Mouse (Mus musculus): ENCODE data around the gene AU021092. TPM values are rescaled to one million over a fixed set of nuclear protein-coding genes. Genes with fewer than 3 reads are reported as not detected.
A peak's percentile ranks its signal among the peaks of the same experiment; 100 is the strongest.

AU021092 gene
- polyA plus RNA-seq, 1 experiment from 2014 or later, result 3.0 TPM

DNA sequence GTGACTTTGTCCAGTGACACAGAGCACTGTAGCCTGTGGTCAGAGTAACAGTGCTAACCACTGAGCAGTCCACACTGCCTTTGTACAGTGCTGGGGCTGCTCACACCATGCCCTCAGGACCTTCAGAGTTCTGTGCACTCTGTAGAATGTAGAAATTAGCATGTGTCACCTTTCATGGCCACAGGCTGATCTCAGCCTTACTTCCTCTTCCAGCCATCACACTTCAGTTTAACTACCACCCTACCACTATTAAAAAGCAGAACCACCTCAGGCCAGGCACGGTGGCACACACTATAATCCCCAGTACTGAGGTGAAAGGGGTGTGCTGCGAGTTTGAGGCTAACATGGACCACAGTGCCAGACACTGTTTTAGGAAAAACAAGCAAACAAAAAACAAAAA, 11.7 kb downstream of the AU021092 start:
- no peaks in the 10 kb centered on the region for H3K4me1 ChIP-seq
- no peak overlapping the region for H3K4me2 ChIP-seq
- no peak overlapping the region for H3K27ac ChIP-seq (replicated peaks)
- ATAC-seq (ENCODE audit: extremely low read depth, insufficient number of reproducible peaks, low FRiP score, low TSS enrichment), result no peak
- H3K4me3 ChIP-seq, result no peak overlapping the region
- no peak overlapping the region for H3K9ac ChIP-seq
- H3K27me3 ChIP-seq (replicated peaks), result no peaks in the 10 kb centered on the region
- 68% methylated on average over 2 of the region's 2 CpGs for WGBS
- no peaks in the 10 kb centered on the region for H3K9me3 ChIP-seq
- no peaks in the 10 kb centered on the region for H3K36me3 ChIP-seq

DNA sequence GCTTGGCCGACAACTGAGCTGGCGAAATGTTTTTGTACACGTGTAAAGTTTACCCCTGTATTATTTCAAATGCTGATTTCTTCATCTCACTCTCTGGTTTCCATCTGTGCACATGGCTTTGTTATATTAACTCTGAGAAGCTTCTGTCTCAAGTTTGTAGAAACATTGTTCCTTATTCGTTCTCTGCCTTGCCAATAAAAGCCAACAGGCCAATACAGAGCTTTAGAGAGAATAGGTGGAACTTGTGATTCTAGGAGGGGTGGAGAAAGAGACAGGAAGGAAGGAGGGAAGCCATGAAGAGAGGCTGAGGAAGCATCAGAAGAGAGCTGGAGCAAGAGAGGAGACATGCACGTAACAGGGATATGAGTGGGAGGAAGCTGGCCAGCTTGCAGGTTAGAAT, 16.0 kb downstream of the AU021092 start:
- Histone ChIP-seq H3K9me3 (no peaks in the 10 kb centered on the region), H3K27ac (replicated peaks) (no peak overlapping the region), H3K9ac (no peak overlapping the region), H3K36me3 (peaks cover 2% of the 10 kb centered on the region; the same call in 1 of the 2 replicates), H3K4me3 (no peak overlapping the region), H3K4me2 (no peak overlapping the region), H3K27me3 (replicated peaks) (no peaks in the 10 kb centered on the region), H3K4me1 (peaks cover 11% of the 10 kb centered on the region)
- no peak for ATAC-seq (ENCODE audit: extremely low read depth, insufficient number of reproducible peaks, low FRiP score, low TSS enrichment)
- WGBS, result 55% methylated on average over 5 of the region's 5 CpGs

- H3K27me3 ChIP-seq (replicated peaks), result no peaks in the 10 kb centered on the region
- H3K4me3 ChIP-seq, result no peak overlapping the region
- no peak overlapping the region for H3K27ac ChIP-seq (replicated peaks)
- no peak for ATAC-seq (ENCODE audit: extremely low read depth, insufficient number of reproducible peaks, low FRiP score, low TSS enrichment)
- no peak overlapping the region for H3K4me2 ChIP-seq
- 56% methylated on average over 5 of the region's 5 CpGs for WGBS
- peaks cover 6% of the 10 kb centered on the region for H3K36me3 ChIP-seq
- H3K9ac ChIP-seq, result 0 out of 2 replicates have a peak overlapping the region, but pooled peaks have one; percentile 24
- no peaks in the 10 kb centered on the region for H3K9me3 ChIP-seq
- peaks cover 11% of the 10 kb centered on the region for H3K4me1 ChIP-seq
Measured at GRCm38 (mm10) chr16:5205431-5205970, 16.6 kb downstream of the AU021092 start.

DNA sequence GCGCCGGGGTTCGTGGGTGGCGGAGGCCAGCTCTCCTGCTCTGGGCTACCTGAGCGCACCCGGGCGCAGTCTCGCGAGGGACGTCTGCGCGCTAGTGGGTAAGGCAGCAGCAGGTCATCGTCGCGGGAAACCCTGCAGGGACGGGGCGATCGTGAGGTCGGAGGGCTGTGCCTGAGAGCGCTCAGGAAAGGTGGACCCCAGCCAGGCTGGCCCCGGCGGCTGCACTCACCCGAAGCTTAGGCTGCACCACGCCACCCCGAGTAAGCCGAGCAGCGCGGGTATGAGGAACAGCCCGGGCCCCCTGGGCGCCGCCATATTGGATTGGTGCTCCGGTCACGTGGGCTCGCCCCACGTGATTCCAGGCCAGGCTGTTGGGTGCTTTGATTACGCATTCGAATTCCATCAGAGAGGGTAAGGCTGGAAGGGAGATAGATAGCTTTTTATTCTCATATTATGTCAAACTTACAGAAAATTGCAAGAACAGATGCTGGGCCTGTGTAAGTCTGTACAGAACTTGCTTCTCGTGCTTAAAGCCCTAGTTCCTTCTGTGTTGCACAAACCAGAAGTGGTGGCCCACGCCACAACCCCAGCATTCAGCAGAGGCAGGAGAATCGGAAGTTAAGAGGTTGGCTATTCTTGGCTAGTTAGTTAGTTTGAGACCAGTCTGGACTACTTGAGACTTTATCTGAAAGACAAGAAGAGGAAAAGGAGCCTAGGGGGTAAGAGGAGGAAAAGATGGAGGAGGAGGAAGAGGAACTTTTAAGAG, 18.2 kb downstream of the AU021092 start, which contains the start of gene Nagpa:
Nagpa (minus strand) TSS at position 345 of the 766 bp plus-strand sequence.
- Histone ChIP-seq H3K9ac (peak within 1 kb of the TSS; percentile 85), H3K9me3 (no peaks in the 10 kb centered on the region), H3K36me3 (peaks cover 23% of the 10 kb centered on the region), H3K27ac (replicated peaks) (no peak within 1 kb of the TSS), H3K4me3 (peak within 1 kb of the TSS; percentile 94), H3K27me3 (replicated peaks) (no peaks in the 10 kb centered on the region), H3K4me1 (peaks cover 11% of the 10 kb centered on the region), H3K4me2 (peak within 1 kb of the TSS; percentile 87)
- ATAC-seq (ENCODE audit: extremely low read depth, insufficient number of reproducible peaks, low FRiP score, low TSS enrichment), result peak; percentile 71
- WGBS, result 3% methylated on average over 40 of the region's 40 CpGs

- no peak for ATAC-seq (ENCODE audit: extremely low read depth, insufficient number of reproducible peaks, low FRiP score, low TSS enrichment)
- Histone ChIP-seq H3K27me3 (replicated peaks) (no peaks in the 10 kb centered on the region), H3K4me2 (peak overlapping the region; percentile 87), H3K9me3 (no peaks in the 10 kb centered on the region), H3K36me3 (peaks cover 29% of the 10 kb centered on the region), H3K27ac (replicated peaks) (no peak overlapping the region), H3K9ac (peak overlapping the region; percentile 85), H3K4me3 (peak overlapping the region; percentile 94), H3K4me1 (peaks cover 11% of the 10 kb centered on the region)
- WGBS, result 2% methylated on average over 36 of the region's 36 CpGs
Measured at GRCm38 (mm10) chr16:5203200-5203599, 18.9 kb downstream of the AU021092 start.

DNA sequence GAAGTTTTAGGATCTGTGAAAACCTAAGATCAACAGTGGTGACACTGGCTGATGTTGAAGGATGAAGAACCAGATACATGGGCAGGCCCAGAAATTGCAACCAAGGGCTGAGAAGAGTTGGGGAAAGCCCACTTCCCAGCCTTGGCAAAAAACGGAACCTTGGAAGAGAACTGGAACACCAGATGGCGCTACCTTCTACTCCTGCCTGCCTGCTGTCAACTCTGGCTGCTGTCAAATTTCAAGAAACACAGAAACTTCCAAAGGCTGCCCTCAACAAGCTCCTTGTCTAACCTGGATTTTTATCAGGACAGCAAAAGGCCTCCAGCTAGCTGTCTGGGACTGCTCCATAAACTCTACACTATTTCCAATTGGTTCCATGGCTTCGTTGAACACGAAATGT, 19.4 kb downstream of the AU021092 start:
- peak overlapping the region; percentile 94 for H3K4me3 ChIP-seq
- H3K9me3 ChIP-seq, result no peaks in the 10 kb centered on the region
- no peak for ATAC-seq (ENCODE audit: extremely low read depth, insufficient number of reproducible peaks, low FRiP score, low TSS enrichment)
- no peak overlapping the region for H3K27ac ChIP-seq (replicated peaks)
- H3K9ac ChIP-seq, result peak overlapping the region; percentile 85
- peaks cover 34% of the 10 kb centered on the region for H3K36me3 ChIP-seq
- 10% methylated on average over 4 of the region's 4 CpGs for WGBS
- H3K4me2 ChIP-seq, result peak overlapping the region; percentile 87
- H3K4me1 ChIP-seq, result peaks cover 11% of the 10 kb centered on the region
- H3K27me3 ChIP-seq (replicated peaks), result no peaks in the 10 kb centered on the region

GRCm38 (mm10) chr16:5195080-5195479, 27.0 kb downstream of the AU021092 start:
- Histone ChIP-seq H3K9me3 (no peaks in the 10 kb centered on the region), H3K27me3 (replicated peaks) (peaks cover 7% of the 10 kb centered on the region), H3K4me2 (no peak overlapping the region), H3K4me1 (0 out of 2 replicates have a peak, but pooled peaks cover 2% of the 10 kb centered on the region), H3K27ac (replicated peaks) (no peak overlapping the region), H3K9ac (no peak overlapping the region), H3K4me3 (no peak overlapping the region), H3K36me3 (peaks cover 34% of the 10 kb centered on the region)
- ATAC-seq (ENCODE audit: extremely low read depth, insufficient number of reproducible peaks, low FRiP score, low TSS enrichment), result no peak
- WGBS, result 27% methylated on average over 6 of the region's 6 CpGs

- Histone ChIP-seq H3K27me3 (replicated peaks) (peaks cover 30% of the 10 kb centered on the region), H3K9ac (no peak overlapping the region), H3K4me2 (no peak overlapping the region), H3K9me3 (no peaks in the 10 kb centered on the region), H3K4me3 (no peak overlapping the region), H3K4me1 (peaks cover 11% of the 10 kb centered on the region; the same call in 1 of the 2 replicates), H3K27ac (replicated peaks) (no peak overlapping the region), H3K36me3 (no peaks in the 10 kb centered on the region)
- 43% methylated on average over 7 of the region's 7 CpGs for WGBS
- ATAC-seq (ENCODE audit: extremely low read depth, insufficient number of reproducible peaks, low FRiP score, low TSS enrichment), result no peak
Measured at GRCm38 (mm10) chr16:5186234-5186633, 35.9 kb downstream of the AU021092 start.

DNA sequence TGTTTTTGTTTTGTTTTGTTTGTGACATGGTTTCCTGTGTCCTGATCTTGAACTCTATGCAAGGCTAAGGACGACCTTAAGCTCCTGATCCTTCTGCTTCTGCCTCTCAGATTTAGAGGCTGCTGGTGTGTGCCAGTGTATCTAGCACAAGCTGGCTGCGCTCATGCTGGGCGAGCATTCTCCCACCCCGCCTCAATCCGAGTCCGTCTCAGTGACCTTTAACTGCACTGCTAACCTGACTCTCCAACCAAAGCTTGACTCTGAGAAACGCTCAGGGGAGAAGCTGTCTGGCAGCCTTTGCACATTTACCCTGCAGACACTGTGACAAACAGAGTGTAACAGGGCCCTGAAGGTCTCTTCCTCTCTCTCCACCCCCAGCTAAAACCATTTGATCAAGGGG, 36.4 kb downstream of the AU021092 start:
- no peak overlapping the region for H3K27ac ChIP-seq (replicated peaks)
- H3K4me2 ChIP-seq, result no peak overlapping the region
- H3K4me1 ChIP-seq, result peaks cover 11% of the 10 kb centered on the region; the same call in 1 of the 2 replicates
- ATAC-seq (ENCODE audit: extremely low read depth, insufficient number of reproducible peaks, low FRiP score, low TSS enrichment), result no peak
- H3K27me3 ChIP-seq (replicated peaks), result peaks cover 30% of the 10 kb centered on the region
- H3K36me3 ChIP-seq, result no peaks in the 10 kb centered on the region
- 66% methylated on average over 7 of the region's 7 CpGs for WGBS
- H3K4me3 ChIP-seq, result no peak overlapping the region
- H3K9ac ChIP-seq, result no peak overlapping the region
- H3K9me3 ChIP-seq, result no peaks in the 10 kb centered on the region

DNA sequence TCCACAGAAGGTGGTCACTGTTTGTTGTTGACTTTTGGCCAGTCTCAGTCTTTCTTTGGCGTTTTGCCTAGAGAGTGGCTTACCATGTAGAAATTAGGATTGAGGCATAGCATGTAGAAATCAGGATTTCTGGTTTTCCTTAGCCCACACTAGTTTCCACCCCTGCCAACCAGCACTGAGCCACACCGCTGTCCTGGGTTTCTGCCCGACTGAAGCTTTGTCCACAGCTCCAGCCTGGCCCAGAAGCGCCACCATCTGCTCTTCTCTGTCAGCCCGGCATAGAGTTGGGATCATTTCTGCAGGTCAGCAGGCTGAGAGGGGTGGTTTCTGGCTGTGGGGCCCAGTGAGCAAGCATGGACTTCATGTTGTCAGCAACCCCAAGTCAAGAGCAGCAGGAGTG, 37.1 kb downstream of the AU021092 start:
- H3K4me1 ChIP-seq, result peaks cover 9% of the 10 kb centered on the region; the same call in 1 of the 2 replicates
- H3K4me2 ChIP-seq, result no peak overlapping the region
- WGBS, result 76% methylated on average over 5 of the region's 5 CpGs

DNA sequence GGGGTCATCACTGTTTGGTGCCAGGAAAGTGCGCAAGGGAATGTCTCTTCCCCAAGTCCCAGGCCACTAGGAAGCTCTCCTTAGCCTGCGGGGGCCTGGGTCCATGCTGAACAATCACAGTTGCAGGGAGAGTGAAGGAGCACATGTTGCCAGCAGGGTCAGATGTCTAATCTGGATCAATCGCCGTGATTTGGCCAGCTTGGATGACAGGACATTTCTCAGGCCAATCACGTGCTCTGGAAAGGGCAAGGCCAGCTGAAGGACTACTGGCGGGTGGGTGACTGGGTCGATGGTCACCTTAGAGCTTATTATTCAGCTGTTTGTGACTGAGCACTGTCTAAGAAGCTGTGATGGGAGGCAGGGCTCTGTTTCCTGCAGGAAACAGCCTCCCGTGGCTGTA, 38.0 kb downstream of the AU021092 start:
- no peak overlapping the region for H3K9ac ChIP-seq
- 49% methylated on average over 8 of the region's 8 CpGs for WGBS
- H3K27ac ChIP-seq (replicated peaks), result no peak overlapping the region
- H3K36me3 ChIP-seq, result no peaks in the 10 kb centered on the region
- H3K9me3 ChIP-seq, result no peaks in the 10 kb centered on the region
- H3K4me1 ChIP-seq, result peaks cover 9% of the 10 kb centered on the region; the same call in 1 of the 2 replicates
- H3K4me3 ChIP-seq, result no peak overlapping the region
- no peak for ATAC-seq (ENCODE audit: extremely low read depth, insufficient number of reproducible peaks, low FRiP score, low TSS enrichment)
- no peak overlapping the region for H3K4me2 ChIP-seq
- H3K27me3 ChIP-seq (replicated peaks), result peaks cover 21% of the 10 kb centered on the region

More for the DNA sequence above, 37.1 kb downstream of the AU021092 start:
- Histone ChIP-seq H3K4me3 (no peak overlapping the region), H3K27me3 (replicated peaks) (peaks cover 28% of the 10 kb centered on the region), H3K27ac (replicated peaks) (no peak overlapping the region), H3K36me3 (no peaks in the 10 kb centered on the region), H3K9me3 (no peaks in the 10 kb centered on the region), H3K9ac (no peak overlapping the region)
- ATAC-seq (ENCODE audit: extremely low read depth, insufficient number of reproducible peaks, low FRiP score, low TSS enrichment), result no peak

Data from heart, embryonic 13.5 days (tissue).